Mouse (Mus musculus) embryonic facial prominence, embryonic 12.5 days (tissue): ENCODE measurements around the gene Rfxank. TPM values are rescaled to one million over a fixed set of nuclear protein-coding genes. Genes with fewer than 3 reads are reported as not detected.
A peak's percentile ranks its signal among the peaks of the same experiment; 100 is the strongest.

Experiments used
- ATAC-seq: fragments of 200-750 bp; cut with Nextera tagmentation; 2 replicates; pipeline ENCODE4 v1.8.0; 2017; ENCODE audit not compliant: insufficient number of reproducible peaks, insufficient read depth, low FRiP score, low TSS enrichment
- H3K27ac ChIP-seq: fragments of 300-500 bp; sonication (generic); 2 replicates; pipeline ENCODE4 v1.5.1; 2016; ENCODE audit warnings: mild to moderate bottlenecking
- H3K27me3 ChIP-seq: fragments of 300-500 bp; sonication (generic); 2 replicates; pipeline ENCODE4 v1.6.1; 2016; ENCODE audit warnings: mild to moderate bottlenecking, moderate library complexity
- H3K36me3 ChIP-seq: fragments of 300-500 bp; sonication (generic); 2 replicates; pipeline ENCODE4 v1.6.1; 2016; ENCODE audit warnings: mild to moderate bottlenecking
- H3K4me1 ChIP-seq: fragments of 300-500 bp; sonication (generic); 2 replicates; pipeline ENCODE4 v1.6.1; 2016
- H3K4me2 ChIP-seq: fragments of 300-500 bp; sonication (generic); replicated peaks from 2 replicates; pipeline ENCODE4 v1.6.1; 2016; ENCODE audit warnings: mild to moderate bottlenecking, moderate library complexity
- H3K4me3 ChIP-seq: fragments of 300-500 bp; sonication (generic); 2 replicates; pipeline ENCODE4 v1.5.1; 2016; ENCODE audit warnings: mild to moderate bottlenecking
- H3K9ac ChIP-seq: fragments of 300-500 bp; sonication (generic); 2 replicates; pipeline ENCODE4 v1.6.1; 2016; ENCODE audit warnings: mild to moderate bottlenecking, moderate library complexity
- H3K9me3 ChIP-seq: fragments of 300-500 bp; sonication (generic); 2 replicates; pipeline ENCODE4 v1.6.1; 2016; ENCODE audit warnings: mild to moderate bottlenecking, moderate library complexity
- WGBS: fragments of 180-500 bp; shearing (Covaris S2); methylation state at CpG from one replicate; pipeline ENCODE4 v1.1.7; 2016; 5-methylcytosine and 5-hydroxymethylcytosine counted together
- polyA plus RNA-seq: library from polyadenylated mRNA; unstranded; fragments of >200 nt; fragmentation: Nextera tagmentation; extraction: Ambion mirVana; gene quantifications from 2 replicates; pipeline ENCODE4 v1.2.1, GENCODE M21; 2016

Gene Rfxank
- polyA plus RNA-seq, 1 experiment from 2014 or later: 25.8 TPM

DNA sequence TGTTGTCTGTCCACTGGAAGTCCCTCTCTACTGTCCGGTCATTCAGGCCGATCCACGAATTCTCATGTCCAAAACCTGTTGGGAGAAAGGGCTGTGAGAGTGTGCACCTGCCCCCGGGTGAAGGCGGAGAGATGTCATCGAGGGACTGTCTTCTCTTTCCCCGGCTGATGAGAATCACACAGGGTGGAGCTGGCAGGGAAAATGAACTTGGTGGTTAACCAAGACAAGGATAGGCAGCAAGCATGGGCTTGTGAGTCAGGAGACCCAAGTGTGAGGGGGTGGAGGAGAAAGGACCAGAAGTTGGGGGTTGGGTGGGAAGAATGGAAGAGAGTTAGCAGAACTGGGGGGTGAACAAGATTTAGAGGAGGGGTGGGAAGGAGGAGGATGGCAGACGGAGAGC, 38.7 kb downstream of the Rfxank start:
- no peak overlapping the region for H3K27ac ChIP-seq
- H3K27me3 ChIP-seq: no peaks in the 10 kb centered on the region
- H3K36me3 ChIP-seq: no peaks in the 10 kb centered on the region
- H3K4me2 ChIP-seq: no peak overlapping the region
- H3K4me1 ChIP-seq: no peaks in the 10 kb centered on the region
- H3K9me3 ChIP-seq: peaks cover 3% of the 10 kb centered on the region; the same call in 1 of the 2 replicates
- H3K4me3 ChIP-seq: no peak overlapping the region
- H3K9ac ChIP-seq: no peak overlapping the region
- 86% methylated on average over 8 of the region's 8 CpGs for WGBS
- ATAC-seq: no peak

DNA sequence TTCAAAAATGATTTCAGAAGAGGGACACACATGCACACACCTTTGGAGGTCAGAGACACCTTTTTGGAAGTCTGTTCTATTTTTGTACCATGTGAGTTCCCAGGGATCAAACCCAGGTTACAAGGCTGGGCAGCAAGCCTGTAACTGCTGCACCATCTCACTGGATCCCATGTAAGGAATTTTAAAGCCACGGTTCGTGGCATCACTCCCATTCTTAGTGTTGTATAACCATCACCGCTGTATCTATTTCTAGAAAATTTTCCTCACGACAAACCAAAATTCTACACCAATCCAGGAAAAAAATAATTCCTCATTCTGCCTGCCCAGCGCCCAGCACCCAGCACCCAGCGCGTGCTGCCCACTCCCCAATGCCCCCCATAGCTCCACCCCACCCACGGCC, 39.7 kb downstream of the Rfxank start:
- H3K4me1 ChIP-seq: no peaks in the 10 kb centered on the region
- WGBS: 77% methylated on average over 8 of the region's 8 CpGs
- H3K4me2 ChIP-seq: no peak overlapping the region
- no peak for ATAC-seq
- no peak overlapping the region for H3K27ac ChIP-seq
- H3K36me3 ChIP-seq: no peaks in the 10 kb centered on the region
- H3K9me3 ChIP-seq: peaks cover 3% of the 10 kb centered on the region; the same call in 1 of the 2 replicates
- H3K27me3 ChIP-seq: no peaks in the 10 kb centered on the region
- H3K4me3 ChIP-seq: no peak overlapping the region
- no peak overlapping the region for H3K9ac ChIP-seq

DNA sequence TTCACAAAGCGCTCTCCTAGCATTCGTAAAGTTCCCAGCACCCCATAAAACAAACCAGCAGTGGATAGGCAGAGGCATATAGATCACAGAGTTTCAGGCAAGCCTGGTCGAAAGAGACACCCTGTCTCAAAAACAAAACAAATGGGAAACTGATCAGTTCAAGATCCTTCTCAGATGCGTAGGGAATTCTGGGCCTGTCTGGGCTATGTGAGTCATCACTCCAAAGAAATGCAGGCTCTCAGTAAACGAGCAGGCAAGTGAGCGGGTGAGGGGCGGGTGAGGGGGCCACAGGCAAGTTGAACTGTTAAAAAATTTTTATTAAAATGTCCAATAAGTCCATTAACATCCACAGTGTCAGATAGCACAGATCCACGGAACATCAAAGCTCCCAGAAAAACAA, 46.2 kb downstream of the Rfxank start:
- H3K4me3 ChIP-seq: no peak overlapping the region
- peaks cover 43% of the 10 kb centered on the region for H3K27me3 ChIP-seq
- no peaks in the 10 kb centered on the region for H3K4me1 ChIP-seq
- ATAC-seq: no peak
- H3K9ac ChIP-seq: no peak overlapping the region
- H3K27ac ChIP-seq: no peak overlapping the region
- H3K9me3 ChIP-seq: peaks cover 3% of the 10 kb centered on the region; the same call in 1 of the 2 replicates
- H3K4me2 ChIP-seq: no peak overlapping the region
- WGBS: 54% methylated on average over 8 of the region's 8 CpGs
- no peaks in the 10 kb centered on the region for H3K36me3 ChIP-seq

DNA sequence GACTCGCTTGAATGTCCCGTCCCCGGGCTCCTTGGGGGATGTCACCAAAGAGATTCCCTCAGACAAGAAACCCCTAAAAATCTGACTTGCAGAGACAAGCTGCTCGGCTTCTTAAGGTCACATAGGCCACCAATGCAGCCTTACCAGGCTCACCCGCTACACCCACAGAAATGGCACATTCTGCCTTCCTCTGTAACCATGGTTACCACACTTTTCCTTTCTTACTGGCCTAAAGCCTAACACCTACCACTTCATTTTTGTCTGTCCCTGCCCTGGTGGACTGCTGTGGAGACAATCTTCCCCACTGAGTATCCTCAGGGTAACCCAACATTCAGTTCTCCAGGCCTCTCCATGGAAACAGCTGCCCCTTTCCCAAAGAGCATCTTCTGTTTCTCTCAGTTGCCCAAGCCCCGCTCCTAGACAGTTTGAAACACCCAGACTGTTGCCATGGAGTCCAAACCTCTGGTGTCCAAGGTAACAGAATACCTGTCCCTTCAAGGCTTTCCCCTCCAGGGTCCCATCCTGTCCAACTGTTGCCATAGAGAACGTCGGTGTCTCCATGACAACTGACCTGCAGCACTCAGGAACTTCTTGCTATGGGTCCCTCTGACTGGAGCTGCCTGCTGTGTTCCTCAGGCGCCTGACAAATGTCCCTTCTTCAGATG, 49.5 kb downstream of the Rfxank start:
- H3K36me3 ChIP-seq: no peaks in the 10 kb centered on the region
- H3K27ac ChIP-seq: no peak overlapping the region
- H3K4me3 ChIP-seq: no peak overlapping the region
- 54% methylated on average over 9 of the region's 9 CpGs for WGBS
- no peak overlapping the region for H3K4me2 ChIP-seq
- H3K4me1 ChIP-seq: peaks cover 3% of the 10 kb centered on the region; the same call in 1 of the 2 replicates
- H3K9me3 ChIP-seq: no peaks in the 10 kb centered on the region
- no peak overlapping the region for H3K9ac ChIP-seq
- ATAC-seq: no peak
- peaks cover 76% of the 10 kb centered on the region for H3K27me3 ChIP-seq

DNA sequence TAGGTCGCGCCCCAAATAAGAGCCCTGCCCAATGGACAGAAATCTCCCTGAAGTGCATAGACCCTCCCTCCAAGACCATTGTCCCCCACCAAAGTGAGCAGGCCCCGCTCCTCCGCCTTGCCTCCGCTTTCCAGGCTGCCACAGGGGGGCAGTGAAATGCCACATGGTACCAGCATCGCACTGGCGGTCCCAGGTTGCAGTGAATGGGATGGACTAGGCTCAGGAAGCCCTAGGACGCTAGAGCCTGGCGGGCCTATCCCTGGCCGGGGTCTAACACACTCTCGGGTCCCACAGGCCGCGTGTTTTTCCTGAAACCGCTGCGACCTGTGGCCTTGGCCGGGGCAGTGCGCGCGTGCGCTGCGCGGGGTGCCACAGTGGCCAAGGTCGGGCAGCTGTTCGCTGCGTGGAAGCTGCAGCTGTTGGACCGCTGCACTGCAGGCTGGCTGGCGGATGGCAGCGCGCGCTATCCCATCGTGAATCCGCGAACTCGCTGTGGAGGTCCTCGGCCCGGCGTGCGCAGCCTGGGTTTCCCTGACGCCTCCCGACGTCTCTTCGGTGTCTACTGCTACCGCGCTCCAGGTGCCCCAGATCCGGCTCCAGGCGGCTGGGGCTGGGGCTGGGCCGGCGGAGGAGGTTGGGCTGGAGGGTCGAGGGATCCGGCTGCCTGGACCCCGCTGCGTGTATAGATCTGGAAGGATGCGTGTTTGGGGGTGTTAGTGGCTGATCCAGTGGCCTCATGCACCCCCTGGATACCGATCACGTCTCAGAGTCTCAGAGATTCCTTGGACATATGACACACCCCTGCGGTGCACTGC, 50.9 kb downstream of the Rfxank start:
- 3% methylated on average over 56 of the region's 56 CpGs for WGBS

DNA sequence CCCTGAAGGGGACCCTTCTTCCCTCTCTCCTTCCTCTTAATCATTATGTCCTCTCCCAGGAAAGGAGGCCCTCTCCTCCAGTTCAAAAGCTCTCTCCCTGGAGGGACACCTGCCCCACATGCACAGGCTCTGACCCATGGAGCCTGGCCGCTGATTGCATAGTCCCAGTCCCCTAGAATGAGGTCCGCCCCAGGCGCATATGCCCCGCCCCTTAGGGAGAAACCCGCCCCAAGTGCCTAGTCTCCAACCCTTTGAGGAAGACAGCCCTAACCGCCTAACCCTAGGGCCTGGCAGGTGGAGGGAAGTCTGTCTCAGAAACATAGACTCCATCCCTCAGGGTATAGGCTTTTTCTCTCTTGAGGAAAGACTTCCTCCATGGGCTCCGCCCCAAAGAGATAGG, 51.7 kb downstream of the Rfxank start:
- H3K27me3 ChIP-seq: peaks cover 98% of the 10 kb centered on the region
- WGBS: 8% methylated on average over 7 of the region's 7 CpGs
- H3K4me1 ChIP-seq: peaks cover 17% of the 10 kb centered on the region
- H3K4me3 ChIP-seq: no peak overlapping the region
- no peak overlapping the region for H3K4me2 ChIP-seq
- no peaks in the 10 kb centered on the region for H3K9me3 ChIP-seq
- ATAC-seq: no peak
- H3K9ac ChIP-seq: no peak overlapping the region
- H3K36me3 ChIP-seq: no peaks in the 10 kb centered on the region
- H3K27ac ChIP-seq: no peak overlapping the region

More for the DNA sequence above, 50.9 kb downstream of the Rfxank start:
- Histone ChIP-seq H3K27me3 (peaks cover 90% of the 10 kb centered on the region), H3K4me2 (peak overlapping the region; percentile 66), H3K36me3 (no peaks in the 10 kb centered on the region), H3K4me3 (peak overlapping the region; percentile 37), H3K9me3 (no peaks in the 10 kb centered on the region), H3K9ac (peak overlapping the region; percentile 25; the same call in 1 of the 2 replicates), H3K27ac (no peak overlapping the region), H3K4me1 (peaks cover 17% of the 10 kb centered on the region)
- ATAC-seq: peak; percentile 72

DNA sequence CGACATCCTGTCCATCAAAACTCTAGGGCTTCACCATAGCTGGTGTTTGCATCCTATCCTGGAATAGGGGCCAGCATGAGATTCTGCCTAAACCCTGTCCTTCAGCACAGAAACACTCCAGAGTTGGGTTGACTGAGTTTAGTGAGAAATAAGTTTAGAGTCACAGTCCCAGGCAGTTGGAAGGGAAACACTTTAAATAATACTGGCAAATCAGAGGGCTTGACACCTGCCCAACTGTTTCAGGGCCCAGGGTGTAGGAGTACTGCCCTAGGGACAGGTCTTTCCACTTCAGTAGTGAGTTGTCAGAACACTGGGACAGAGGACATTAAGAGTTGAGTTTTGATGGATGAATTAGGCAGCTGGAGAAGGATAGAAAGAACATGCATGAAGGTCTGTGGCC, 52.8 kb downstream of the Rfxank start:
- WGBS: 38% methylated on average over 1 of the region's 1 CpGs
- H3K4me1 ChIP-seq: peaks cover 17% of the 10 kb centered on the region
- H3K4me3 ChIP-seq: no peak overlapping the region
- H3K9ac ChIP-seq: no peak overlapping the region
- H3K27me3 ChIP-seq: peaks cover 99% of the 10 kb centered on the region
- H3K4me2 ChIP-seq: no peak overlapping the region
- H3K36me3 ChIP-seq: no peaks in the 10 kb centered on the region
- no peak overlapping the region for H3K27ac ChIP-seq
- ATAC-seq: no peak
- H3K9me3 ChIP-seq: no peaks in the 10 kb centered on the region

DNA sequence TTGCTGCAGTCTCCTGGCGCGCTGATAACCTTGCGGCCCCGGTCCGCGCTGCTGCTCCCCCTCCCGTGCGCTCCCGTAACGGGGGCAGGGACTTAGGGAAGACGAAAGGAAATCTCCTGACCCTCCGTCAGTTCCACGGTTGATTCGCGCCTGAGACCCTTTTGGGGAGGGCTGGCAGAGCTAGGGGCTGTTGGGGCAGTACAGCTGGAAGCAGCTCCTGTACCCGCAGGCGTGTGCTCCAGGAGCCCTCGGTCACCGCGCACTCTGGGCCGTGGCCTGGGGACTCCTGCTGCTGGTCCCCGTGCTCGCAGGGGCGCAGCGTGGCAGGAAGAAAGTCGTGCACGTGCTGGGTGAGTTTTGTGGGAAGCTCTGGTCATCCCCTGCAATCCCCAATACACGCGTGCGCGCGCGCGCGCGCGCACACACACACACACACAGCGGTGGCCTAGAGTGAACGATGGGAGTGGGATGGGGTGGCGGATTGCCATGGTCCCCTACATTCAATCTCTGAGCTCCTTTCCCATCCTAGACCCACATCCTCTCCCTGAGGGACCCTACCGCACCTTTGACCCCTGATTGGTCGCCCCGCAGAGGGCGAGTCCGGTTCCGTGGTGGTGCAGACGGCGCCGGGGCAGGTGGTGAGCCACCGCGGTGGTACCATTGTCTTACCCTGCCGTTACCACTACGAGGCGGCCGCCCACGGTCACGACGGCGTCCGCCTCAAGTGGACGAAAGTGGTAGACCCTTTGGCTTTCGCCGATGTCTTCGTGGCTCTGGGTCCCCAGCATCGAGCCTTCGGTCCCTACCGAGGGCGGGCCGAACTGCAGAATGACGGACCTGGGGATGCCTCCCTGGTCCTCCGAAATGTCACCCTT, 54.5 kb downstream of the Rfxank start:
- Histone ChIP-seq H3K4me2 (peak overlapping the region; percentile 66), H3K36me3 (no peaks in the 10 kb centered on the region; the same call in 1 of the 2 replicates), H3K27me3 (peaks cover 82% of the 10 kb centered on the region), H3K9ac (no peak overlapping the region), H3K27ac (no peak overlapping the region), H3K9me3 (no peaks in the 10 kb centered on the region), H3K4me3 (peak overlapping the region; percentile 37), H3K4me1 (peaks cover 17% of the 10 kb centered on the region)
- ATAC-seq: no peak
- 2% methylated on average over 71 of the region's 71 CpGs for WGBS

DNA sequence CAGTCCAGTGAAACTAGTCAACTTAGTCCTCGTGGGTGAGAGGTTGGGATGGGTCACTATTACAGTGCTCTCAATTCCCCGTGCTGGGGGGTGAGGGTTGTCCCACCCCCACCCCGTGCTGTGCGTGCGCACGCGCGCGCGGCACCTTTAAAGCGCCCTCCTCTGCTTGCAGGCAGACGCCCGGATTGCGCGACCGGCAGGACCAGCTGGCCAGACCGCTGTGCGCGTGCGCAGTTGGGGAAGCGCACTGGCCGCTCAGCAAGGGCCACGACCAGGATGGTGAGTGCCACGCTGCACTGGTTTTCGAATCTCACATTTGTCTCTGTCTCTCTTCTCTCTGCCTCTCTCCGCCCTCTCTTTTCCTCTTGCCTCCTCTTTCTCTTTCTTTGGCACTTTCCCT, 55.7 kb downstream of the Rfxank start, which contains the start of gene Hapln4:
Gene Hapln4 (plus strand): TSS at position 173 of the 400 bp plus-strand sequence.
- H3K4me1 ChIP-seq: peaks cover 17% of the 10 kb centered on the region
- H3K27ac ChIP-seq: no peak within 1 kb of the TSS
- H3K4me2 ChIP-seq: peak within 1 kb of the TSS; percentile 66
- H3K9ac ChIP-seq: no peak within 1 kb of the TSS
- H3K4me3 ChIP-seq: peak within 1 kb of the TSS; percentile 37
- 2% methylated on average over 26 of the region's 26 CpGs for WGBS
- H3K27me3 ChIP-seq: peaks cover 71% of the 10 kb centered on the region
- no peaks in the 10 kb centered on the region for H3K9me3 ChIP-seq
- ATAC-seq: no peak
- H3K36me3 ChIP-seq: no peaks in the 10 kb centered on the region; the same call in 1 of the 2 replicates

DNA sequence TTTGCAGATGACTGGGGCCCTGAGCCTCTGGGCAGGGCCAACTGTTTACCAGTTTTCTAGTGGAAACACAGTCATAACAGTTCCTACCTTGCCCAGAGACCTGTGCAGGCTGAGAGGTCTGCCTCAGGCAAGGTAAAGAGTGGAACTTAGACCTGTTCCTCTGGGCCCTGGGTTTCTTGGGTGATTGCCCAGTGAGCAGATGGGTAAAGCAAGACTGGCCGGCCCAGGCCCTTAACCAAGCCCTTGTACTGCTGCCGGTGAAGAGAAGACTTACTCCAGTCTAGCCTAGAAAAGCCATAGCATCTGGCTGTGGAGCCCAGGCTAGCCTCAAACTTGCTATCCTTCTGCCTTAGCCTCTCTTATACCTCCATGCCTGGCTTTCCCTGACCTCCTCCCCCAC, 57.0 kb downstream of the Rfxank start:
- H3K9me3 ChIP-seq: no peaks in the 10 kb centered on the region
- WGBS: 84% methylated on average over 2 of the region's 2 CpGs
- no peaks in the 10 kb centered on the region; the same call in 1 of the 2 replicates for H3K36me3 ChIP-seq
- no peak for ATAC-seq
- no peak overlapping the region for H3K4me3 ChIP-seq
- H3K27ac ChIP-seq: no peak overlapping the region
- peaks cover 57% of the 10 kb centered on the region for H3K27me3 ChIP-seq
- peaks cover 17% of the 10 kb centered on the region for H3K4me1 ChIP-seq
- no peak overlapping the region for H3K9ac ChIP-seq
- no peak overlapping the region for H3K4me2 ChIP-seq
